Mouse (Mus musculus) liver, postnatal 0 days (tissue): ENCODE results near the gene Usp36.

Experiments used
- CTCF ChIP-seq: sonication (generic); IDR thresholded peaks from 2 replicates; pipeline ENCODE4 v1.5.1; 2016; ENCODE audit warnings: antibody characterized with exemption, low read depth
- EP300 ChIP-seq: IDR thresholded peaks from 2 replicates; pipeline ENCODE4 v1.6.1; 2016; ENCODE audit warnings: antibody characterized with exemption, low read depth, mild to moderate bottlenecking

- no peak for TF ChIP-seq CTCF
- TF ChIP-seq EP300, result no peak
These were observed 34.5 kb upstream of the Usp36 start for GRCm38 (mm10) chr11:118324541-118324940.
